Mouse (Mus musculus) E14TG2a.4 (cell line): ENCODE data around the gene Tex44.

Source experiments
- CTCF ChIP-seq: conservative IDR thresholded peaks from 2 replicates; pipeline ENCODE4 v1.5.1; 2014; ENCODE audit warnings: low read length
- NANOG ChIP-seq: IDR thresholded peaks from 2 replicates; pipeline ENCODE4 v1.6.1; 2014; ENCODE audit warnings: borderline replicate concordance, low read length, mixed read lengths
- POU5F1 ChIP-seq: IDR thresholded peaks from 2 replicates; pipeline ENCODE4 v1.6.1; 2014; ENCODE audit warnings: low read length, borderline replicate concordance

GRCm38 (mm10) chr1:86414715-86415114 is 11.4 kb upstream of the Tex44 start:
- no peak for TF ChIP-seq CTCF
- TF ChIP-seq NANOG: no peak
- no peak for TF ChIP-seq POU5F1
